Mouse (Mus musculus): ENCODE data around the gene Cux2. TPM values are rescaled to one million over a fixed set of nuclear protein-coding genes. Genes with fewer than 3 reads are reported as not detected.

The Cux2 gene
- total and polyA plus RNA-seq, 3 experiments = 0.17 TPM; not detected in 2

DNA sequence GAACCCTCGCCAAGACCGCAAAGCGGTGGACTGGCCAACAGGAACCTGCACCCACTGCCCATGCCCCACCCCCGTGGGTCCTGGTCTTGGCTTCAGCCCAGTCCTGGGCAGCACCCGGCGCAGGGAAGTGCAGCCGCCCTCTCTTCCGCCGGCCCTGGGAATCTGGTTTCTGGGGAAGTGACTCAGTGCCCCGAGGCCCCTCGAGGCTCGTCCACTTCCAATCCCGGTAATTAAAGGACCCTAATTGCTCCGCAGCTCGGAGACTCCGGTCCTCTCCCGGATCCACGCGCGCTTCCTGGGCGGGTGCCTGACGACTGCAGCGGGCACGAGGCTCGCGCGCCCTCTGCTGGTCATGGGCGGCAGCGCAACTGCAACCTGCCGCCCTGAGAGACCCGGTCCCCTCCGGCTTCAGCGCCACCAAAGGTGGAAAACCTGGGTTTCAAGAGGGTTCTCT, 207.2 kb downstream of the Cux2 start:
- dilution Hi-C loops (cut with MboI; ENCODE audit: extremely low pct_ligation_motif_present, extremely low pct_unique_long_range_greater_than_20kb, low sequenced_read_pairs) (no loop called here), in situ Hi-C loops (cut with MboI; ENCODE audit: low pct_ligation_motif_present, low pct_unique_long_range_greater_than_20kb, low sequenced_read_pairs) (no loop called here)
- Histone ChIP-seq H3K9ac (ENCODE audit: insufficient read depth, low read depth) (peak overlapping the region; percentile 29; the same call in 1 of the 2 replicates), H3K27me3 (replicated peaks) (peaks cover 30% of the 10 kb centered on the region), H3K27ac (ENCODE audit: insufficient read depth, low read depth) (no peak overlapping the region), H3K36me3 (replicated peaks in 1 of 2; ENCODE audit: control insufficient read depth in 1 of 2, insufficient read depth in 1 of 2, low read length in 1 of 2) (no peaks in the 10 kb centered on the region), H3K9me3 (replicated peaks; ENCODE audit: low read length) (peaks cover 8% of the 10 kb centered on the region), H3K79me2 (replicated peaks; ENCODE audit: control insufficient read depth, extremely low read depth, insufficient read depth, poor library complexity, severe bottlenecking) (no peaks in the 10 kb centered on the region), H3K4me2 (ENCODE audit: insufficient read depth, low read depth, poor library complexity, severe bottlenecking) (peak overlapping the region; percentile 54), H3K4me3 (replicated peaks in 1 of 3; ENCODE audit: low read depth in 2 of 3, low read length in 2 of 3, poor library complexity in 1 of 3) (peak overlapping the region; percentile 36 to 49 (median 45)), H3K4me1 (ENCODE audit: control insufficient read depth in 1 of 2, insufficient read depth in 2 of 2) (peaks cover 13 to 39% of the 10 kb centered on the region in 2 experiments)
- no peak for TF ChIP-seq RCOR1 (conservative IDR thresholded peaks at IDR 0.05; ENCODE audit: low read depth, low read length)
- TF ChIP-seq RAD21 (IDR thresholded peaks at IDR 0.05; ENCODE audit: low read depth, low read length) = peak; percentile 97
- TF ChIP-seq MAX (IDR thresholded peaks at IDR 0.05; ENCODE audit: low read length) = peak; percentile 24; the same call in 1 of the 2 replicates
- peak; percentile 73 to 97 for TF ChIP-seq CTCF (conservative IDR thresholded peaks at IDR 0.05 in 1 of 2, IDR thresholded peaks at IDR 0.05 in 1 of 2; ENCODE audit: low read depth in 2 of 2, low read length in 2 of 2)
- no peak for TF ChIP-seq UBTF (IDR thresholded peaks at IDR 0.05; ENCODE audit: low read depth, low read length)
- peak; percentile 63; the same call in 1 of the 2 replicates for TF ChIP-seq NELFE (IDR thresholded peaks at IDR 0.05; ENCODE audit: low read depth, low read length)
- peak; percentile 63; the same call in 1 of the 2 replicates for TF ChIP-seq IRF4 (IDR thresholded peaks at IDR 0.05; ENCODE audit: low read depth, low read length)
- TF ChIP-seq SMC3 (IDR thresholded peaks at IDR 0.05; ENCODE audit: low read depth, low read length) = peak; percentile 95
- 0 out of 2 replicates have a peak, but pooled peaks have one; percentile 48 for TF ChIP-seq TCF12 (IDR thresholded peaks at IDR 0.05; ENCODE audit: low read depth, low read length)
- peak; percentile 11; the same call in 1 of the 2 replicates for TF ChIP-seq HCFC1 (IDR thresholded peaks at IDR 0.05; ENCODE audit: low read depth, low read length)
- 0 out of 2 replicates have a peak, but pooled peaks have one; percentile 48 for TF ChIP-seq SIN3A (IDR thresholded peaks at IDR 0.05; ENCODE audit: low read length)
- no peak for TF ChIP-seq ZKSCAN1 (IDR thresholded peaks at IDR 0.05; ENCODE audit: borderline replicate concordance, low read depth, low read length)
- peak; percentile 76 for TF ChIP-seq ZC3H11A (IDR thresholded peaks at IDR 0.05; ENCODE audit: low read depth, low read length)
- peak; percentile 62 for TF ChIP-seq ELF1 (IDR thresholded peaks at IDR 0.05; ENCODE audit: low read depth, low read length)
- TF ChIP-seq MXI1 (IDR thresholded peaks at IDR 0.05; ENCODE audit: low read depth, low read length) = peak; percentile 60; the same call in 1 of the 2 replicates
- peak; percentile 55 for DNase-seq (ENCODE audit: extremely low read depth)

DNA sequence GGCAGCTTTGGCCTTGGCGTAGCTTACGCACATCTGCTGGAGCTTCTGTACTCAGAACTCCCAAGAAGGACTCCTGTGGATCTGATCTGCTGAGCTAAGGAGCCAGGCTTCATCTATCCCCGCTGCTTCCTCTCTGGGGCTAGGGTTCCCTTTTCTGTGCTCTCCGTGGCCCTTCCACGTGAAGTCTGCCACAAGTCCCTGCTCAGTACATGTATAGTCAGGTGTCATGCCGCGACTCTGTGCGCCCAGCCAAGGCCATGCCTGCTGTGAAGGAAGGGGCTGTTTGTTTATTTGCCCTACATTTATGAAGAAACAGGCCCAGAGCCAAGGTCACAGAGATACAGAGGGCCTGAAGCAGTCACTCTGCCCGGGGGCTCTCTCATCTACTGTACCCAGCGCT, 207.9 kb downstream of the Cux2 start:
- Histone ChIP-seq H3K4me1 (ENCODE audit: control insufficient read depth in 1 of 2, insufficient read depth in 2 of 2) (peaks cover 13 to 38% of the 10 kb centered on the region in 2 experiments), H3K4me2 (ENCODE audit: insufficient read depth, low read depth, poor library complexity, severe bottlenecking) (no peak overlapping the region), H3K4me3 (replicated peaks in 1 of 3; ENCODE audit: low read depth in 2 of 3, low read length in 2 of 3, poor library complexity in 1 of 3) (no peak overlapping the region), H3K36me3 (replicated peaks in 1 of 2; ENCODE audit: control insufficient read depth in 1 of 2, insufficient read depth in 1 of 2, low read length in 1 of 2) (no peaks in the 10 kb centered on the region), H3K9me3 (replicated peaks; ENCODE audit: low read length) (peaks cover 8% of the 10 kb centered on the region), H3K27me3 (replicated peaks) (peaks cover 27% of the 10 kb centered on the region), H3K27ac (ENCODE audit: insufficient read depth, low read depth) (no peak overlapping the region), H3K9ac (ENCODE audit: insufficient read depth, low read depth) (no peak overlapping the region), H3K79me2 (replicated peaks; ENCODE audit: control insufficient read depth, extremely low read depth, insufficient read depth, poor library complexity, severe bottlenecking) (no peaks in the 10 kb centered on the region)
- dilution Hi-C loops (cut with MboI; ENCODE audit: extremely low pct_ligation_motif_present, extremely low pct_unique_long_range_greater_than_20kb, low sequenced_read_pairs) = no loop called here
- in situ Hi-C loops (cut with MboI; ENCODE audit: low pct_ligation_motif_present, low pct_unique_long_range_greater_than_20kb, low sequenced_read_pairs) = no loop called here
- no peak for TF ChIP-seq POLR2A (IDR thresholded peaks at IDR 0.05; ENCODE audit: low read depth, low read length)
- no peak for DNase-seq (ENCODE audit: extremely low read depth)
